Mouse (Mus musculus) liver, embryonic 16.5 days (tissue): ENCODE measurements at regions not wholly inside any gene's neighbourhood (a gene's known extent, or its start where the extent isn't known, plus 50 kb on each side); places are given as distances from the start of the nearest gene placed in this dataset.

Experiments used
- ATAC-seq: fragments of 200-750 bp; cut with Nextera tagmentation; 2 replicates; pipeline ENCODE4 v1.8.0; 2017; ENCODE audit warnings: low read depth, mild to moderate bottlenecking, moderate number of reproducible peaks, moderate library complexity
- H3K27ac ChIP-seq: fragments of 300-500 bp; sonication (generic); 2 replicates; pipeline ENCODE4 v1.5.1; 2014; ENCODE audit warnings: mild to moderate bottlenecking, low read length
- H3K27me3 ChIP-seq: fragments of 300-500 bp; sonication (generic); 2 replicates; pipeline ENCODE4 v1.6.1; 2014; ENCODE audit warnings: low read depth, low read length, mixed read lengths; ENCODE audit not compliant: control insufficient read depth, insufficient read depth
- H3K36me3 ChIP-seq: fragments of 300-500 bp; sonication (generic); 2 replicates; pipeline ENCODE4 v1.6.1; 2014; ENCODE audit warnings: mild to moderate bottlenecking; ENCODE audit not compliant: control insufficient read depth, insufficient read depth
- H3K4me1 ChIP-seq: fragments of 300-500 bp; sonication (generic); 2 replicates; pipeline ENCODE4 v1.6.1; 2014; ENCODE audit warnings: low read depth, low read length, mixed read lengths; ENCODE audit not compliant: control insufficient read depth
- H3K4me2 ChIP-seq: fragments of 300-500 bp; sonication (generic); 2 replicates; pipeline ENCODE4 v1.6.1; 2014; ENCODE audit warnings: low read depth, low read length, mixed read lengths
- H3K4me3 ChIP-seq: fragments of 300-500 bp; sonication (generic); 2 replicates; pipeline ENCODE4 v1.5.1; 2014; ENCODE audit warnings: low read depth, mild to moderate bottlenecking, low read length
- H3K9ac ChIP-seq: fragments of 300-500 bp; sonication (generic); 2 replicates; pipeline ENCODE4 v1.6.1; 2014; ENCODE audit warnings: low read depth, low read length
- H3K9me3 ChIP-seq: fragments of 300-500 bp; sonication (generic); replicated peaks from 2 replicates; pipeline ENCODE4 v1.6.1; 2016; ENCODE audit warnings: low read length; ENCODE audit not compliant: control insufficient read depth
- WGBS: fragments of 180-500 bp; shearing (Covaris S2); extraction: QIAGEN DNeasy Blood & Tissue Kit; methylation state at CpG from one replicate; pipeline ENCODE4 v1.1.7; 2014; ENCODE audit not compliant: insufficient replicate concordance; 5-methylcytosine and 5-hydroxymethylcytosine counted together

DNA sequence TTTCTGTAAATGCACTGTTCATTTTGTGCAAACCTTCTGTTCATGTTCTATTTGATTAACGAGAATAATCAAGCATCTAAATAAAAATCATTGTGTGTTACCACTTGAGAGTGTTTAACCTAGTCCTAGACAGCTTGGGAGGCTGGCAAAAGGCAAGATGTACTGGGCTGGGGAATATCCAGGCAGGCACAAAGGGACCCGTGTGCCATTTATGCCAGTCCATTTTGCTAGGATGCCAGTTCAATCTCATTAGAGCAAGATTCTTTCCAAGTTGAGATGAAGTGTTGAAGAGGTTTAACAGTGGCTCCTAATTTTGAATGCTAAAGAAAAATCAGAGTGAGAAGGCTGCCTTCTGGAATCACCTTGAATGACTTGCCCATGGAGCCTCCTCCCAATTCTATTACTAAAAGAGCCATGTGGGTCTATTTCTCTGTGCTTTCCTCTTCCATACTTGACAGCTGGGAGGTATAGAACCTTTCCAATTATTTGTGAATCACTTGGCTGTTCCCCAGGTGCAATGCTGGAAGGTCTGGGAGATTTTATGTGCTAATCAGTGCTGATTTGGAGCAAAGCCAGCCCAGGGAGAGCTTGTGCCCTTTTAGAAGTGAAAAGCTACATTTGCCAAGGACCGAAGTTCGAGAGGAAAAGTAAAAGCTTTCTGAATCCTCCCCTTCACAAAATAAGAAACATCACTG is 618.9 kb upstream of the Agtr1b start:
- Histone ChIP-seq H3K9ac (no peak overlapping the region), H3K4me3 (no peak overlapping the region), H3K9me3 (no peaks in the 10 kb centered on the region), H3K27ac (no peak overlapping the region), H3K4me1 (no peaks in the 10 kb centered on the region), H3K27me3 (no peaks in the 10 kb centered on the region), H3K36me3 (no peaks in the 10 kb centered on the region), H3K4me2 (no peak overlapping the region)
- ATAC-seq, result no peak
- 46% methylated on average over 4 of the region's 4 CpGs for WGBS

DNA sequence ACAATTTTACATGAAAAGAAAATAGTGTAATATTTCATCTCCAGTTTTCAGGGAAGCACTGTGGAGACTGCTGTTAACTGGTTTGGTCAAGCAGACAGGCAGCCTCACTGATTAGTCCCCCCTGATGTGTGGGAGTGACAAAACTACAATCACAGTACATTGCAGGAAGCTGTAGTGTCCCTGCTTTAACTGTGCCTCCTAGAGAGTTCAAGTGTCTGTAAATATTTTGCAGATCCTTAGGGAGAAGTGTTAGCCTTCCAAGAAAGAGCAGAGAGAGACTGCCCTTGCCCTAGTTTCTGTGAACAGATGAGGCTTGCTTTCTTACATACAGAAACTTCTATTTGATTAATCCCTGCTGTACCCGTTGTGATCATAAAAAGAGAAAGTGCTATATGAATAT is 617.2 kb upstream of the Agtr1b start:
- Histone ChIP-seq H3K27ac (no peak overlapping the region), H3K9ac (no peak overlapping the region), H3K4me1 (no peaks in the 10 kb centered on the region), H3K4me2 (no peak overlapping the region), H3K36me3 (no peaks in the 10 kb centered on the region), H3K4me3 (no peak overlapping the region), H3K27me3 (no peaks in the 10 kb centered on the region), H3K9me3 (no peaks in the 10 kb centered on the region)
- ATAC-seq, result no peak
- 46% methylated on average over 1 of the region's 1 CpGs for WGBS

DNA sequence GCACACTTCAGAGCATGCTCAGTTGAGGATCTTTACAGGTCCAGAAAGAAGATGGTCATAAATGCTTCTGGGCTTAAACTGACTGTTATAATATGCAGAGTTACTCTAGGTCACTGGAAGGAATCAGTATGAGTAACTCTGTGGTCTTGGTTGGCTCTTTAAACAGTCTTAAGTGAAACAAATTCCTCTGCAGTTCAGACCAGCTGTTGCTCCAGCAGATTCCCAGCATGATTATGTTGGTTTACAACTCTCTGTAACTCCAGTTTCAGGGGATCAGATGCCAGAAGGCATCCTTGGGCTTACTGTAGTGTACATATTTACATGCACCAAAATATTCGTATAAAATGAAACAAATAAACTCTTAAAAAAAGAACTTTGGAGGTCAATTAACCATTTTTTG is 606.1 kb upstream of the Agtr1b start:
- H3K4me2 ChIP-seq, result no peak overlapping the region
- H3K27ac ChIP-seq, result no peak overlapping the region
- no peak overlapping the region for H3K9ac ChIP-seq
- H3K4me1 ChIP-seq, result no peaks in the 10 kb centered on the region
- H3K4me3 ChIP-seq, result no peak overlapping the region
- no peaks in the 10 kb centered on the region for H3K36me3 ChIP-seq
- H3K27me3 ChIP-seq, result no peaks in the 10 kb centered on the region
- H3K9me3 ChIP-seq, result no peaks in the 10 kb centered on the region
- WGBS, result 35% methylated on average over 1 of the region's 1 CpGs
- no peak for ATAC-seq
